Mouse (Mus musculus) lung, embryonic 15.5 days (tissue): ENCODE results near the gene Polr2e. TPM values are rescaled to one million over a fixed set of nuclear protein-coding genes. Genes with fewer than 3 reads are reported as not detected.

Source experiments
- ATAC-seq: fragments of 200-750 bp; cut with Nextera tagmentation; 2 replicates; pipeline ENCODE4 v1.8.0; 2017; ENCODE audit warnings: moderate number of reproducible peaks, borderline replicate concordance; ENCODE audit not compliant: low FRiP score, low TSS enrichment; ENCODE audit errors: extremely low read depth
- H3K27ac ChIP-seq: fragments of 300-500 bp; sonication (generic); 2 replicates; pipeline ENCODE4 v1.5.1; 2015; ENCODE audit warnings: moderate library complexity, mild to moderate bottlenecking, inconsistent platforms
- H3K27me3 ChIP-seq: fragments of 300-500 bp; sonication (generic); 2 replicates; pipeline ENCODE4 v1.6.1; 2015; ENCODE audit warnings: inconsistent platforms
- H3K36me3 ChIP-seq: fragments of 300-500 bp; sonication (generic); 2 replicates; pipeline ENCODE4 v1.6.1; 2015; ENCODE audit warnings: inconsistent platforms
- H3K4me1 ChIP-seq: fragments of 300-500 bp; sonication (generic); 2 replicates; pipeline ENCODE4 v1.6.1; 2015; ENCODE audit warnings: inconsistent platforms
- H3K4me2 ChIP-seq: fragments of 300-500 bp; sonication (generic); 2 replicates; pipeline ENCODE4 v1.6.1; 2015; ENCODE audit warnings: inconsistent platforms, mild to moderate bottlenecking, moderate library complexity
- H3K4me3 ChIP-seq: fragments of 300-500 bp; sonication (generic); 2 replicates; pipeline ENCODE4 v1.5.1; 2015; ENCODE audit warnings: mild to moderate bottlenecking, inconsistent platforms
- H3K9ac ChIP-seq: fragments of 300-500 bp; sonication (generic); 2 replicates; pipeline ENCODE4 v1.6.1; 2015; ENCODE audit warnings: inconsistent platforms
- H3K9me3 ChIP-seq: fragments of 300-500 bp; sonication (generic); 2 replicates; pipeline ENCODE4 v1.6.1; 2016; ENCODE audit warnings: inconsistent platforms
- WGBS: fragments of 180-500 bp; shearing (Covaris S2); methylation state at CpG from one replicate; pipeline ENCODE4 v1.1.7; 2015; 5-methylcytosine and 5-hydroxymethylcytosine counted together
- polyA plus RNA-seq: library from polyadenylated mRNA; unstranded; fragments of >200 nt; fragmentation: Nextera tagmentation; extraction: Ambion mirVana; gene quantifications from 2 replicates; pipeline ENCODE4 v1.2.1, GENCODE M21; 2015

Gene Polr2e
- polyA plus RNA-seq, 1 experiment from 2014 or later = 225 TPM

DNA sequence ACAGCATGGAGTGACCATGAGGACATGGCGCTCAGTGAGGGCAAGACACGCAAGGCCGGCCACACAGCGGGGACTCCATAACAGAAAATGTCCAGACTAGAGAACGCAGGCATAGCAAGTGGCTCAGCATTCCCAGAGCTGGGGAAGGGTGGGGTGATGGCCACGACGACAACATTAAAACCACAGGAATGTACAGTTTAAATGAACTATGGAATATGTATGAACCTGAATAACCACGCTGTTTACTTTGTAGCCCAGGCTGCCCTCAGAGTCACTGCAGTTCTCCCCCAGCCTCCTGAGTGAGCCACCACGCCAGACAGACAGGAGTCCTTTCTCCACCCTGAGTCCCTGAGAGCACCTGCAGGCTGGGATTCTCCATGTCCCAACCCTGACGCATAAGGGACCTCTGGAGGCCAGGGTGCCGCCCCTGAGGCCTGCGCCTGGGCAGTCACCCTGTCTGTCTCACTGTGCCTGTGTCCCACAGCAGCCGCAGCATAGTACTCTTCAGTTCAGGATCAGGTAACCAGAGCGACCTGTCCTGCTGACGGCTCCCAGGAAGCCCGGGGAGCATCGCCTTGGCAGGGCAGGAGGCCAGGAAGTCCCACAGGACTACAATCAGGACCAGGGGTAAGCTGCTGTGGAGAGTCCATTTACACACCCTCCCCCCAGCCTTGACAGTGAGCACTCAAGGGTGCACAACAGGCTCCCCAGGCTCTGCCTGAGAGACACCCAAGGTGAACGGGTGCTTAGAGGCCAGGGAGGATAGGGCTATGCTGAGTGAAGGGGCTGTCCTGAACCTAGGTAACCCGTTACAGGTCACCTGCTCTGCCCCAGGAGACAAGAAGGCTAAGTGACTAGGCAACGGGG lies 33.3 kb upstream of the Polr2e start:
- no peak overlapping the region for H3K9ac ChIP-seq
- no peak overlapping the region for H3K4me2 ChIP-seq
- no peak for ATAC-seq
- H3K4me1 ChIP-seq = peaks cover 34% of the 10 kb centered on the region
- H3K9me3 ChIP-seq = no peaks in the 10 kb centered on the region
- no peaks in the 10 kb centered on the region for H3K36me3 ChIP-seq
- 78% methylated on average over 20 of the region's 20 CpGs for WGBS
- no peaks in the 10 kb centered on the region for H3K27me3 ChIP-seq
- H3K4me3 ChIP-seq = no peak overlapping the region
- H3K27ac ChIP-seq = no peak overlapping the region

DNA sequence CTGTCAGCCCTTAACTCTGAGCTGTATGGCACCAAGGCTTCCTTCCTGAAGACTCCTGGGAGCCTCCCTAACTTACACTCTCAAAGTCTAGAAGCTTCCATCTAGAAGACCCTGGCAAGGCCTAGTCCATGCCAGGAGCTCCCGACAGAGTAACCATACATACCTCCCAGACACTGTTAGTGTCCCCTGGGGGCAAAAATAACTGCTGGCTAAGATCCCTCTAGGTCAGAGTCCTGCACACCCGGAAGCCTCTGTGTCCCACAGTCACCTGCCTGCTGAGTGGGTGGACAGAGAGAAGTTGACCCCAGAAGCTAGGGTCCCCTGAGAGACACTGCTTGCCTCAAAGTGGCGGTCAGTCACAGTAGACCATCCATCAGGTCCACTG lies 31.9 kb upstream of the Polr2e start:
- no peak for ATAC-seq
- Histone ChIP-seq H3K36me3 (no peaks in the 10 kb centered on the region), H3K9me3 (no peaks in the 10 kb centered on the region), H3K4me3 (no peak overlapping the region), H3K9ac (no peak overlapping the region), H3K4me2 (no peak overlapping the region), H3K27ac (peak overlapping the region; percentile 84), H3K4me1 (peaks cover 34% of the 10 kb centered on the region), H3K27me3 (no peaks in the 10 kb centered on the region)
- WGBS = 66% methylated on average over 3 of the region's 3 CpGs

DNA sequence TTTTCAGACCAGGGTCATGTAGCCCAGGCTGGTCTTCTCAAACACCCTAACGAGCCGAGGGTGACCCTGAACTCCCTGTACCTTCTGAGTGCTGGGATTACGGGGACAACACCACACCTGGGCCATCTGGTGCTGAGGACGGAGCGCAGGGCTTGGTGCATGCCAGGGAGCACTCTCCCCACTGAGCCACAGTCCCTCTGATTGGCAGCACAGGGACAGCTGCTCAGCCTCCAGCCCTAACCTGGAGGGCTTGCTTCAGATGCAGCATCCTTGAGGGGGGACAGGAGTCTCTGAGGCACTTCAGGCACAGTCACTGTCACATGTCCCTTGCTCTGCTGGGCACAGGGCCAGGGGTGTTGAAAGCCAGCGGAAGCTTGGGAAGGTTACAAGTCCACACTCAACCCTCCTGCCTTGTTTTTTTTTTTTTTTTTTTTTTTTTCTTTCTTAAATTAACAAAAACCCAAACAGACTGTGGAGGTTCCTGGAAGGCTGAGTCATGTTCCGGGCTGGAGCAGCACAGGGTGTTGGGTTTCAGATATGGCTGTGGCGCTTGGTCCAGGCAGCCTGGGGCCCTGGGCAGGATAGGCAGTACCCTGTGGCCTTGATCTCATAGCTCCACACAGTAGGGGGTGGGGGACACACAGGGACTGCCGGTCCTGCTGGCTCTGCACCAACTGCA lies 31.4 kb upstream of the Polr2e start:
- Histone ChIP-seq H3K27me3 (no peaks in the 10 kb centered on the region), H3K9me3 (no peaks in the 10 kb centered on the region), H3K27ac (peak overlapping the region; percentile 84), H3K4me2 (no peak overlapping the region), H3K4me3 (no peak overlapping the region), H3K36me3 (no peaks in the 10 kb centered on the region), H3K9ac (no peak overlapping the region), H3K4me1 (peaks cover 34% of the 10 kb centered on the region)
- peak; percentile 85 for ATAC-seq
- WGBS = 50% methylated on average over 9 of the region's 9 CpGs

DNA sequence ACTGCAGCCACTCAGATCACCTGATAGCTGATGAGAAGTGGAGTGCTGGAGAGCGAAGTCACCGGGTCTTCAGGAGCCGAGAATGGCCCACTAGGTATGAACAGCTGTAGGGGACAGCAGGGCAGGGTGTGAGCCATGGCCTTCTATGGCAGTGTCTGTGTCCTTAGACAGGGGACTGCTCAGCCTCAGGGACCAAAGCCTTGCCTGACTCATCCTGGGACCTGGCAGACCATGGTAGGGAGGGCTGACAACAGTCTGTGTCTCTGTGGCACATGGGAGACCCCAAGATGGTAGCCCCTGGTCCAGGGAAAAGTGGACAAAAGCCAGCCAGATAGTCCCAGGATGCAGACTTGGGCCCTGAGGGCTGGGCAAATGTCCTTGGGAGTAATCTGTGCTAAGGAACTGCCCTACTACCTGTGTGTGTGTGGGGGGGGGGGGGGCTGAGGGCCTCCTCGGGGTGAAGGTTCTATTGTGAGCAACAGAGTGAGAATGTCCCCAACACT lies 30.4 kb upstream of the Polr2e start:
- no peak overlapping the region for H3K4me2 ChIP-seq
- 96% methylated on average over 3 of the region's 4 CpGs for WGBS
- no peak for ATAC-seq
- H3K9me3 ChIP-seq = no peaks in the 10 kb centered on the region
- H3K36me3 ChIP-seq = no peaks in the 10 kb centered on the region
- no peak overlapping the region for H3K9ac ChIP-seq
- H3K27me3 ChIP-seq = no peaks in the 10 kb centered on the region
- no peak overlapping the region for H3K27ac ChIP-seq
- H3K4me3 ChIP-seq = no peak overlapping the region
- peaks cover 31% of the 10 kb centered on the region for H3K4me1 ChIP-seq

DNA sequence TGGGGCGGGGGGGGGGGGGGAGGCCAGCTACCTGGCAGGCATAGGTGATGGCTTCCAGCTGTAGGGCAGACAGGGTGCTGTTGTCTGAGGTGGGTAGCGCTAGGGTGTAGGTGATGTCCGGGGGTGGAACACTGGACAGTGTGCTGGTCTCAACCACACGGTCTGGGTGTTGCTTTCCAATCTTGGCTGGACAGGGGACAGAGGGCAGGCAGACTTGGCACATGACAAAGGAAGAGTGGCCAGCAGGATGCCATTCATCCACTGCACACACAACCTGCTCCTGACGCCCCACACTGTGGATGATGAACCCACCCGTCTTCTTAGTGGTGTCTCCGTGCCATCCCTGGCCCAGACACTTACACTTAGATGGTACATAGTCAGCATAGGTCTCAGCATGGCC lies 29.7 kb upstream of the Polr2e start:
- peaks cover 23% of the 10 kb centered on the region for H3K4me1 ChIP-seq
- no peak overlapping the region for H3K4me3 ChIP-seq
- no peak overlapping the region for H3K4me2 ChIP-seq
- ATAC-seq = no peak
- H3K36me3 ChIP-seq = 0 out of 2 replicates have a peak, but pooled peaks cover 1% of the 10 kb centered on the region
- H3K27me3 ChIP-seq = no peaks in the 10 kb centered on the region
- H3K9me3 ChIP-seq = no peaks in the 10 kb centered on the region
- H3K27ac ChIP-seq = no peak overlapping the region
- no peak overlapping the region for H3K9ac ChIP-seq
- 85% methylated on average over 6 of the region's 7 CpGs for WGBS

DNA sequence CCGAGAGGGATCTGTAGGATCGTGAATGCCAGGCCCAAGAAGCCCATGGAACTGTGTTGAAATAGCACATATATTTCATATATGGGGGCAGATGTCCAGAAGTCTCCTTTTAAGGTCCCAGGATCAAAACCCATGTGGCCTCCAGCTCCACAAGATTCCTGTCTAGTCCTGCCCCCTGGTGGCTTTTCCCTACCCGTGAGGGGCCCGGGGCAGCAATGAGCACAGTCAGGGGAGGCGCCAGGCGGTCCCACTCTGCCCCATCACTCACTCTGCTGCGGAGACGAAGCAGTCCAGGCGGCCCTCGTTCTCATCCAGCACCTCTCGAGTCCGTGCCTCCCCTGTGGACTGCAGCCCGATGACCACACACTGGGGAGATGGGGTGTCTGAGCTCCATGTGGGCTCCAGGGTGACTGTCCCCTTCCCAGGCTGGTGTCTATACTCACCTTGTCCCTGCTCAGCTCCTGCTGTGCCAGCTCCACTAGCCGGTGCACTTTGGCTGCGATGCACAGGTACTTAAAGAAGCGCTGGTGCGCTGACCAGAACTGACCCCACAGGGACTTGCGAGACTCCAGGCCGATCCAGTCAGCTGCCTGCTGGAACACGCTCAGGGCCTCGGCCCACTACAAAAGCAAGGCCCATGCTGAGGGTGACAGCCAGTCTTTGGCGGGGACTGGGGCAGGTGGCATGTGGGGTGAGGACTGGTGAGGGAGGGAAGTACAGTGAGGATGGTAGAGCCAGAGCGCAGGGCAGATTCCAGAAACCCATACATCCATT lies 24.5 kb upstream of the Polr2e start:
- ATAC-seq = no peak
- Histone ChIP-seq H3K4me1 (no peaks in the 10 kb centered on the region), H3K27ac (no peak overlapping the region), H3K9me3 (no peaks in the 10 kb centered on the region), H3K27me3 (no peaks in the 10 kb centered on the region), H3K4me3 (no peak overlapping the region), H3K36me3 (peaks cover 41% of the 10 kb centered on the region), H3K4me2 (no peak overlapping the region), H3K9ac (no peak overlapping the region)
- WGBS = 74% methylated on average over 23 of the region's 23 CpGs

DNA sequence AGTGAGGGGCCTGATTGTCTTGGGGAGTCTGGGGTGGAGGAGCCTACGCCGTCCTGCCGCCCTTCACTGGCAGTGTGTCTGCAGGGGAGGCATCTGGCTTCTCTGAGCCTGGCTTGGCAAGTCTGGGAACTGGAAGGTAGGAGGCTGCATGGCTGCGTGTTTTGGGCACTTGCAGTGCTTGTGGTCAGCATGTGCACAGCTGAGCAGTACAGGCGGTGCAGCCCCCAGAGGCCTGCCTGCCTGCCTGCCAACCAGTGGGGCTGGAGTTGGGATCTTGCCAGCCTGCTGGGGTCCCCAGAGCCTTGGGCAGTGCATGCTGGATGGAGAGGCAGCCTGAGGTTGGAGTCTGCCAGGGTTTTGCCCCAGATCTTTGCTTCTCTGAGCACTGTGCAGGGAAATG lies 23.5 kb upstream of the Polr2e start:
- no peak for ATAC-seq
- Histone ChIP-seq H3K4me1 (no peaks in the 10 kb centered on the region), H3K27me3 (no peaks in the 10 kb centered on the region), H3K4me2 (no peak overlapping the region), H3K27ac (no peak overlapping the region), H3K9me3 (no peaks in the 10 kb centered on the region), H3K4me3 (no peak overlapping the region), H3K9ac (peak overlapping the region; percentile 13; the same call in 1 of the 2 replicates), H3K36me3 (peaks cover 49% of the 10 kb centered on the region)
- 91% methylated on average over 5 of the region's 5 CpGs for WGBS

DNA sequence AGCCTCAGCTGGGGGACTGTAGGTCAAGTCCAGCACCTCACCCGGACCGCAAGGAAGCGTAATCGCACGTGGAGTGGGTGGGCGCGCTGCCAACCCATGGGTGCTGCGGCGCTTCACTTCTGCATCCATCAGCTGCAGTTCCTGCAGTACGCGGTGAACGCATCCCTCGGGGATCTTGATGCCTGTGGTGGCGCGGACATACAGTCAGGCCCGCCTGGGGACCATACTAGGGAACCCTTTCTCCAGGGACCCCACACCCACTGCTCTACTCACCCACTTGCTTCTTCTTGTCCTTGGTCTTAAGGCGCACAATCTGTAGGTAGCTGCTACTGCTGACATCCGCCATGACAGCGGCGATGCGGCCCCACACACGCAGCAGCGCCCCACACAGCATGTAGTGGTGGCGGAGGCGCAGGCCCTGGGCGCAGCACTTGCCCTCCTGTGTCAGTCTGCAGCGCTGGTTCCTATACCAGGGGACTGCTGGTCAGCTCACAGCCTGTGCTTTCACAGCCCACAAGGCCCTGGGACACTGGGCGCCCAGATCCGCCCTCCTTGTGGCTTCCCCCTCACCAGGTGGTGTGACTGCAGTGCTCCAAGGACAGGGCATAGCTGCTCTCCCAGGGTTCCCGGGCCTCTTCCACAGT lies 18.2 kb upstream of the Polr2e start:
- no peaks in the 10 kb centered on the region for H3K9me3 ChIP-seq
- no peaks in the 10 kb centered on the region for H3K27me3 ChIP-seq
- peaks cover 21% of the 10 kb centered on the region for H3K4me1 ChIP-seq
- H3K4me3 ChIP-seq = no peak overlapping the region
- no peak overlapping the region for H3K9ac ChIP-seq
- peaks cover 62% of the 10 kb centered on the region for H3K36me3 ChIP-seq
- no peak overlapping the region for H3K27ac ChIP-seq
- ATAC-seq = no peak
- H3K4me2 ChIP-seq = no peak overlapping the region
- WGBS = 76% methylated on average over 30 of the region's 30 CpGs

DNA sequence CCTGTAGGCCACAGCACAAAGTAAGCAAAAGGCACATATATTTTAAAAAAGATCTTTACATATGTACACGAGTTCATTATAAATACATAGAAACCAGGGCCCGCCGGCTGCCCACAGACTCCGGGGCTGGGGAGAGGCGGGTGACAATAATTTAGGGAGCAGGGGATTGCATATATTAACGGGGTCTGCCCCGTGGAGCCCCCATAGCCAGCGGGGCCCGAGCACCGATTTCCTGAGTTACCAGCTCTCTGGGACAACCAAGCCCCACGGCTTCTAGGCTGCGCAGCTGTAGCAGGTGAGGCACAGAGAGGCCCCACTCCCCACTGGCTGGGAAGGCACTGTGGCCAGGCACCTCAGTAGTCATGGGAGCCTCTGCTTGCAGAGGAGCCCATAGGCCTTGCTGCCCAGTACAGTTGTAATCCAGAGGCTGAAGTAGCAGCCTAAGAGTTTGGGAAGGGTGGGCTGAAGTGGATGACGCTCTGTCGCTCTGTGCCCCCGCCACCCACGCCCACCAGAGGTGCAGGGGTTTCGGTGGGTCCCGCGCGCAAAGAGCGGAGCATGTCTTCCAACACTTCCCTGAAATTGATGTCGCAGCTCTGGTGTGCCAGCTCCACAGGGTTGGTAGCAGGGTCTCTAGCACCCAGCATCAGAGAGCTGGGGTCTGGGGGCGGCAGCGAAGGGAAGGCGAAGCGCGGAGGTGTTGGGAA lies 17.5 kb upstream of the Polr2e start:
- ATAC-seq = no peak
- Histone ChIP-seq H3K27ac (no peak overlapping the region), H3K9ac (no peak overlapping the region), H3K4me3 (no peak overlapping the region), H3K4me2 (no peak overlapping the region), H3K36me3 (peaks cover 55% of the 10 kb centered on the region), H3K9me3 (no peaks in the 10 kb centered on the region), H3K4me1 (peaks cover 27% of the 10 kb centered on the region), H3K27me3 (no peaks in the 10 kb centered on the region)
- 87% methylated on average over 27 of the region's 27 CpGs for WGBS

DNA sequence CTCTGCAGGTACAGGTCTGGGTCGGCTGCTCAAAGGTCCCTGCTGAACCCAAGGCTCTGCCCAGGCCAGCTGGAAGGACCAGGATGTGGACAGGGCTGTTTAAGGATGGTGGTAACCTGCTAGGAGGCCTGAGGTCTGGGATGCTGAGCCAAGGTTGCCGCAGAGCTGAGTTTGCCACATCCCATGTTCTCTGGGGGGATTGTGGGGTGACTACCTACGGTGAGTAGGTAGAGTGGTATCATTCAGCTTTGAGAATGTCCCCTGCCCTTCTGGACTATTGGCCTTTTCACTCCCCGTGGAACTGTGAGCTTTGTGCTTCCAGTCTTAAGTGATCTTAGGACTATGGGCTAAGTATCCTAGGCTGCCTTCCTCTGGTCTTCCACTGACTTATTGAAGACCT lies 16.9 kb upstream of the Polr2e start:
- 87% methylated on average over 4 of the region's 4 CpGs for WGBS
- no peak overlapping the region for H3K4me3 ChIP-seq
- no peak overlapping the region for H3K4me2 ChIP-seq
- H3K27ac ChIP-seq = no peak overlapping the region
- no peak for ATAC-seq
- no peaks in the 10 kb centered on the region for H3K27me3 ChIP-seq
- H3K4me1 ChIP-seq = peaks cover 33% of the 10 kb centered on the region
- H3K9me3 ChIP-seq = no peaks in the 10 kb centered on the region
- H3K36me3 ChIP-seq = peaks cover 51% of the 10 kb centered on the region
- H3K9ac ChIP-seq = no peak overlapping the region

DNA sequence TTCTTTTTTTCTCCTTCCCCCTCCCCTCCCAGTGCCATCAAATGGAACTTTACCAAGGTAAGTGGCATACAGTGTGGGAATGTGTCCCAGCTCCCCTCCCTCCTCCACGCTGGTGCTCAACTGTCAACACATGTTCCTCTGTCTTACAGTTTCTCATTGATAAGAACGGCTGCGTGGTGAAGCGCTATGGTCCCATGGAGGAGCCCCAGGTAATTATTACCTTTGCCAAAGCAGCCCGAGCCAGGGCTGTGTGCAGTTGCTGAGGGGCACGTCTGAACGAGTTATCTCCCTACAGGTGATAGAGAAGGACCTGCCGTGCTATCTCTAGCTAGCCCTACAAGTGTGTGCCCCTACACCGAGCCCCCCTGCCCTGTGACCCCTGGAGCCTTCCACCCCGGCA lies 16.3 kb upstream of the Polr2e start:
- Histone ChIP-seq H3K4me2 (no peak overlapping the region), H3K27ac (no peak overlapping the region), H3K4me1 (peaks cover 39% of the 10 kb centered on the region), H3K9ac (no peak overlapping the region), H3K4me3 (no peak overlapping the region), H3K9me3 (no peaks in the 10 kb centered on the region), H3K27me3 (no peaks in the 10 kb centered on the region), H3K36me3 (peaks cover 46% of the 10 kb centered on the region)
- ATAC-seq = no peak
- WGBS = 59% methylated on average over 9 of the region's 10 CpGs
